Mouse (Mus musculus) heart, adult 11 months (tissue): ENCODE measurements around the gene Kcnip4.

Experiments used
- DNase-seq: peaks from one replicate; pipeline ENCODE4 v3.0.0; 2022

Gene Kcnip4

DNA sequence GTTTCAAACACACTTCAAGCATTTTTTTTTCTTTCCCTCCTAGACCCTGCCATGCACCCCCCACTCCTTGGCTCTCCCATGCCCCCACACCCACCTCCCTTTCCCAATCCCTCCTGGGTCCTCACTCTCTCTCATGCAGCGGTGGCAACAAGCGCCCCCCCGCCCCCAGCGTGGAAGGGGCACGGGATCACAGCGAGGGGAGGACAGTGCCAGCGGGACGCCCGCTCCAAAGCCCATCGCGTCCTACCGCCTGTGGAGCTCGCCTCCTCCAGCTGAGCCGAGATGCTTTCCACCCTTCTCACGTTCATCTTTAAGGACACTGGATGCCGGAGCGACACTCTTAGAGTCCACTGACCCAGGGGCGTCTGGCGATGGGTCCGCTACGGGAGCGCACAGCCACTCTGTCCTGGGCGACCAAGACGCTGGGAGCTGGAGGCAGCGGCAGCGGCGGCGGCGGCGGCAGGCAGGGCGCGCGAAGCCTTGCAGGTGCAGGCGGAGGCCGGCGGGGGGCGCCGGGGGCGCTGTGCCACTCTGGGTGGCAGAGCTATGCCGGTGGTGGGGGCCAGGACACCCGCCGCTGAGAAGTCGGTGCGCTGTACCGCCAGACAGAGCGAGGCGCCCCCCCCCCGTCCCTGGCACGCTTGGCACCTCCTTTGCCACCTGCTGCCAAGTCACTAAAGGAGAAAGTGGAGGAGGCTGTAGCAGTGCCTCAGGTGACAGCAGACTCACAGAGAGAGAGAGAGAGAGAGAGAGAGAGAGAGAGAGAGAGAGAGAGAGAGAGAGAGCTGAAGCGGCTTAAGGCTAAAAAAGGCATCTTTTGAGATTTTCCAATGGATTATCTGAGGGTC is at the start of gene Kcnip4:
Kcnip4 (minus strand) TSS at position 514 of the 848 bp plus-strand sequence.
- DNase-seq, result no peak

DNA sequence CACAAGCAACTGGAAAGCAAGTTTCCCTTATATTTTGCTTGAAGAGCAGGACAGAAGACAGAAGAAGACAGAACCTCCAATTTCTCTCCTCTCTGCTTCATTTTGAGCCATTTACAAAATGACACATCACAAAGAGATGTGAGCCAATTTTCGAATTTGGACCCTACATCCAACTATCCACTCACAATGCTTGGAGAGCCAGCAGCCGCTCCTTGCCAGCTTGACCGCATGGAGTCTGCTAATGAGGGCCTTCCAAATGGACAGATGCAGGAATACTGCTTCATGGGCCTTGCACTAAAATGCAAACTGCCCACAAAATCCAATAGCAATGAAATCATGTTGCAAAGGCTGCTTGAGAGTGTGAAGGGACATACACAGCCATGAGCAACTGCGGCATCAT is 47.2 kb upstream of the Kcnip4 start:
- no peak for DNase-seq

DNA sequence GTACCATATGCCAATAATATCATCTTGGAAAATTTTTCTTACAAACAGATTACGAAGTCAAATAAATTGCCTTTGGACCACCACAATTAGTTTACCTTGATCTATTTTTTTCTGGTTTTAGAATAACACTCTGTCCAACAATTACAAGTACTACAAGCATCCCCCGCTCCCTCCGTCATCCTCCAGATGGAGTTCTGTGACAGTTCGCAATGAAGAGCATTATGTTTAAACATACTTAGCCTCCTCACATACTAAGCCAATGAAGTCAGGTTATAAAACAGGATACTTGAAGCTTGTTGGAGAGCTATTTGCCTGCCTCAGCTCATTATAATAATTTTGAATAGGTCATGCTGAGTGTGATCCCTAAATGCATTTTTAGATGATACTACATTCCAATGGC is 39.0 kb upstream of the Kcnip4 start:
- DNase-seq, result no peak

DNA sequence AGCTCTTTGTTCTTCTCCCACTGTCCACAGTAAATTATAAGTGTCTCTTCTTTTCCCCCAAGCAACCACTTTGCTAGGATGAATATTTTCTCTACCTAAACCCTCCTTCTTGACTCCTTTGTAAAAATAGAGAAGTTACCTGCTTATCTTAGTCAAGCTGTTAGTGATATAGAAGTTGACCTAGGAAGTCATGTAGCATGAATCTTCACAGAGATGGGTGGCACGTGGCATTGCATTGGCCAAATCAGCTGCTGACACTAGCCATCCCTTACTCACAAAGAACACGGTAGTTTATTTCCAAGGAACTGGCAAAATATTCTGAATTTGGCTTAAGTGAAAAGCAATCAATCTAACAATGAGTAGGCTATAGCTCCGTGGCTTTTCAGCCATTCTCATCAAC is 32.7 kb upstream of the Kcnip4 start:
- no peak for DNase-seq

DNA sequence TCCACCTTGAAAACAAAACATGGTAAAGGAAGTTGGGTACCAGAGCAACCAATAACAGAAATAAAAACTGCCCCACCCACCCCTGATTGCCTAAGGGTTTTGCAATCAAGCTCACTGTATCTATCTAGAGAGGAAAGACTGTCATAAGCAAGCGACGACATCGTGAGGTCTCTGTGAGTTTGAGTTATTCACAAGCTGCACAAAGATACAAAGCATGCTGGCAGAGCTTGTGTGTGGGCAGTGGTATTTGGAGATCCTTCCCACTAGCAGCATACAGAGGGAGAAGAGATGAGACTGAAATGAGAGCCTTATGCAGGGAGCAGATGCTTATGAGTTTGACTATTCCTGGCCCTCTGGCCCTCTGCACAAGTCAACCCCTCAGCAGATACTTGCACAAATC is 23.2 kb upstream of the Kcnip4 start:
- DNase-seq, result peak; percentile 31

DNA sequence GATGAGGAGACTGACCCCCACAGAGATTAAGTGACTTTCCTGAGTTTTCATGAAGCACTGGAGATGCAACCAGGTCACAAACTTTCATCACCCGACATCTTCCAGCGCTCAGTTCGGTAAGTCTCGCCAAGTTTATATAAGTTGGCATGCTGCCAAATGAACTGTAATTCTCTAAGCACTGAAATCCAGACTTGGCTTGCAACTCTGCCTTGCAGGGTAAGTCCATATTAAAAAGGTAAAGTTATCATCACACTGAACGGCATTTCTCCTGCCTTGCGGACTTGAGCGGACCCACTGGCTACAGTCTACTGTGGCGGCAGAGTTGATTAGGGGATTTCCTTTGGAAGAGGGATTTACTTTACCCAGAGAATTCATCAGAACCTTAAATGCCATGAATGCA is 4.7 kb upstream of the Kcnip4 start:
- DNase-seq, result no peak

DNA sequence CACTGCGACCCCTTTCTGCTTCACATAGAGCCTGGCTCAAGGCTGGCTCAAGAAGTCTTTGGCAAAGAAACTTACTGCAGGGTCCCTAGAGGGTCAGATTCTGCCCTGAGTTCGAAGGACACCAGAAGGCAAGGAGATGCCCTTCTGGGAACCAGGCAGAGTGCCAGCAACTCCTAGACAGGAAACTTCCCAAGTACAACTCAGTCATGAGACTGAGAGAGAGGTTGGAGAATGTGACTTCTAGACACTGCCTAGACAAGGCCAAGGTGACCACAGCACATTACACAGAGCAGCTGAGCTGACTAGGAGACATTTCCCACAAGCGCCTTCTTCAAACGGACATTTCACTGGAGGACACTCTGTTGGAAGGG is 520 bp upstream of the Kcnip4 start:
- no peak for DNase-seq

DNA sequence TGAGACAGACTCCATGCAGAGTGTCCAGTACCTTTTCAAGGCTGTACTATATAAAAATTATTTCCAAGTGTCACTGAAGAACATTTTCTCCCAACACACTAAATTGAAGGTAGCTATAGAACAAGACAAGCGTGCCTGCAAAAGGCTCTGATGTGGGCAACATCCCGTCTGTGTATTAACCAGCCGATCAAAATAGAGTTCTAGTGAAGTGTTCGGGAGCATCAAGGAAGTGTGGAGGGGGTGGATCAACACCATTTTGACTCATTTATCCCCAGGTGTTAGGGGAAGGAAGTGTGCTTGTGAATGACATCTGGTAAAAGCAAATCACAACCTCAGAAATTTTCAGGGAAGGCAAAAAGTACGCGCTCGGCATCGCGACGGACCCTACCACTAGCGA is 712 bp downstream of the Kcnip4 start:
- DNase-seq, result no peak

DNA sequence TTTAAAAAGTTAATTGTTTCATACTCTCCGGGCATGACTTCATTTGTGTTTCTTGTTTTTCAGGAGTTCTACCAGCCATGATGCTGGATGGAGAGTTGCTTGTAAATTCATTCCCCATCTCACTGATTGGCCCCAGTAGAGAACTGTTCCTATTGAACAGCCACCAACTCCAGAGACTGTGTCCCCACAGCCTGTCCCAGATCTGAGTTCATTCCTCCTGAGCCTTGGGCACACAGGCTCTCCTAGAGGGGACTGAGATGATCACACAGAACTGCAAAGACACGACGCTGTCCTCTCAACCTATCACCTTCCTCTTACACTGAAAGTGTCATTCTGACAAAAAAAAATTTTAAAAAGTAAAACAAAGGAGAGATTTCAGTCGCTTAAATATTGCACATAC is 1.7 kb downstream of the Kcnip4 start:
- no peak for DNase-seq

DNA sequence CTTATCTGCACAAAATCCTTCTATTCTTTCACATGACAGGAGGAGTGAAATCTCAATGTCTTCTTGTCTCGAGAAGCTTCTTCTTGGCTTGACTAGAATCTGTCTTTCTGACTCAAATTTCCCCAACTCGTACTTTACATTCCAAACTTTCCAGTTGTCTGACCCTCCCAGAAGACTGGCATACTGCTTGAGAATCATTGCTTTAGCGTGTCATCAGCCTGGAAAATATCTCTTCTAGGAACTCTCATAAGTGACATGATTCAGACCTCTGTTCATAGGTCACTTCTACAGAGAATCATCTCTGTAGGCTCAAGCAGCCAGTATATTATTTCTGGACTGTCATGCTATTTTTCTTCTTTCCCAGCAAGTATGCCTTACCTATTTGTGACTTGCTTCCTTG is 26.0 kb downstream of the Kcnip4 start:
- DNase-seq, result no peak

DNA sequence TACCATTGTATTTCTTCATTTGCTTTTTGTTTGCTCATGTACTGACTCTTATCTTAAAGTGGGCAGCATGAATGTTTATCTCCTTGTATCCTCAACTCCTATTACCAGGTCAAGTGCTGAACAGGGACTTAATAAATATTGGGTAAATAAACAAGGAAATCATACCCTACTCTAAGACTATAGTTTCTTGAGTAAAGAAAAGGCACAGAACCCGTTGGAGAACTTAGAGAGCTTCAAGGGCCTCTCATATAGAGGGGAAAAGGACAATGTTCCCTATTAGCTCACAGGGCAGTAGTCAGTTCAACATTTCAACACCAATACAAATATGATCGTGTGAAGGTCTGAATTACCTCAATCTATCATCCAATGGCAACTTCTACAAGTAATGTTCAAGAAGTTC is 37.4 kb downstream of the Kcnip4 start:
- DNase-seq, result no peak

DNA sequence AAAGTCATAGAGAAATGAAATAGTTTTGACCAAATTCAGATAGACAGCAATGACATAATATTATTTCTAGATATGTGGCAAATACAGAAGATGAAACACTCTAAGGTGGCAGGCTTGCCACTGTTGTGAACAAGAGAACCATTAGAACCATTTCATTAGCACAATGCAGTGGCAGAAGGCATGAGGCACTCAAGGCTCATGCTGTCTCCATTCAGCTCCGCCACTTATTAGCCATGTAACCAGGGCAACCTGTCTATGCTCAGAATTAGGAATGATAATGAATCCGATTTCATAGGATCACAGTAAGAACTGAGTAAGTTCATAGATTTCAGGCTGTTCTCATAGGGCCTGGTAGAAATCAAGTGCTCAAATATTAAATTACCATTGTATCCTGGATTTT is 54.0 kb downstream of the Kcnip4 start:
- no peak for DNase-seq

DNA sequence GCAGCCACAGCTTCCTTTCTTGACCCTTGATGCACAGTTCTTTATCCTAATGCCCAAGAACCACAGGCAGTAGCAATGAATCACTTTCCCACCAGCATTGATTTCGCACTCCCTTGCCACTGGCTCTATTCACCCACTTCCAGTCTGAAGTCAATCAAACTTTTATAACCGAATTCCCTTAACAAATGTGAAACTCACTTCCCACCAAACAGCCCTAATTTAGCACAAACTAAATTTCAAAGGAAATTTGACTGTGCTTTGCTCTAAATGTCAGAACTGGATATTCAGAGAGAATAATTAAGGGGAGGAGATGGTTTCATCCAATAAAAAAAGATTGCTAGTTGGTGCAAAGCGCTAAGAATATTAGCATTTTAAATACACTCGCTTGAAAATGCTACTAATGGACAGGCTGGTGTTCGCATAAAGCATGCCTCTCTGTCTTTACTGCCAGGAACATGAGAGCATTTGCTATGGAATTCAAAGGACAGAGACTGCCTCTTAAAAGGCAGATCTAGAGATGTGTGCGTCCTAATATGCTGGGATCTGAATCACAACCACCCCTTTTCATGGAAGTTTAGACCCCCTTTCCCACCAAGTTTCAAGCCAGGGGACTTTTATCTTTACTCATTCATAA is 63.9 kb downstream of the Kcnip4 start:
- no peak for DNase-seq

DNA sequence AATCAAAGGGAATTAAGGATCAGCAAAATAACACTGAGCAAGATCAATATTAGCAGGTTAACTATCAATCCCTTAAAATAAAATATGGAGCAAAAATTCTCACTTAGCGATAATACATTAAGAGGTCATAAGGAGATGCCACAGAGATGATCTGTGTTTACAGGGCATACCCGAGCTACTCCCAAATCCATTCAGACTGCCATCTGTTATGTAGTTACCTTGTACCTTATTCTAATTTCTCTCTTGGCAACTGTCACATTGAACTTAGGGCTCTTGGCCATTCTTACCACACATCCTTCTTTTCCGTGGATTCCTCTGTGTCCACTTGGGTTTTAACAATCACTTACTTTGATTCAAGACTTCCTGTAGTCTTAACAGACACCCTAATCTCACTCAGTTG is 71.6 kb downstream of the Kcnip4 start:
- no peak for DNase-seq

DNA sequence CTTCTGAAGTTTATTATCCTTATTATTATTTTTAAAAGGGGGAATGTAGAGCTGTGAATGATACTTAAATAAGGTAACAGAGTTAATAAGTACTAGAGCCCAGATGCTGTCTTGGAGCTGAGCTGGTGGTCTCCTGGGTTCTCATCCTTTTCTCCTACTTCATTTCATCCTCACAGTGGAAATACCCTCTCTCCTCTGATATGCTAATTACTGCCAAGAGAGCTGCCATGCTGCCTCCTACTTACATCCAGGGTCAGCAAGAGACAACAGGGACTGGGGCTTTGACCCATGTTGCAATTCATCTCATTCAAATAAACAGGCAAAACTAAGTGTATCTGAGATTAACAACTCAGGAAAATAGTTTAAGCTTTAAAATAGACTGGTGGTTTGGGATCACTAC is 73.4 kb downstream of the Kcnip4 start:
- DNase-seq, result no peak

DNA sequence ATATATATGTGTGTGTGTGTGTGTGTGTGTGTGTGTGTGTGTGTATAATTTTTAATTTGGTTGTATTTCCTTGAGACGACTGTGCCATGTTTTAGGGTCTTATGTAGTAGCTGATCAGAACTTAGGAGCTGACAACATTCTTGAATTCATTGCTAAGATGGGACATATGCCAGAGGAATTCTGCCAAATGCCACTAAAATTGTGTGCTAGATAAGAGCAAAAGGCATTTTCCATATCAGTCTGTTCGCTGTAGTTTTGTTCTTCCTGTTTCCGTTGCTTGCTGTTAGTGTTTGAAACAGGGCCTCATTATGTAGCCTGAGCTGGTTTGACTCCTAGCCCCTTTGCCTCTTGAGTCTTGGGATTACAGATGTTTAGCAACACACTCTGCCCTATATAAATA is 73.8 kb downstream of the Kcnip4 start:
- DNase-seq, result no peak

DNA sequence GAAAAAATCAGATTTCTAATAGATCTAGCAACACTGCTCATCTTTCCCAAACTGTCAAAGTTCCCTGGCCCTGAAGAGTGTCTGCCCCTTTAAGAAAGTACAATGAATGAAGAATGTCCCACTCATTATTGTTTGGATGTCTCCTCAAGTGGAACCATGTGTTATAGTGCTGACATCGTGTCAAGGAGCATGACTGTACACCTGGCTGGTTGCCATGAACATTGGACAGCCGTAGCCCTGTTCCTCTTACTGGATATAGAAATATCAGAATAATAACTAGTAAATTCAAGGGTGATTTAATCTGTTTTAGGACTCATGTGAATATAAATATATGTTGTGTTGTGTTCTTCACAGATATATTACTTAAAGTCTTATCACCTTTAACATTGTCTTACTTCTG is 87.5 kb downstream of the Kcnip4 start:
- no peak for DNase-seq

DNA sequence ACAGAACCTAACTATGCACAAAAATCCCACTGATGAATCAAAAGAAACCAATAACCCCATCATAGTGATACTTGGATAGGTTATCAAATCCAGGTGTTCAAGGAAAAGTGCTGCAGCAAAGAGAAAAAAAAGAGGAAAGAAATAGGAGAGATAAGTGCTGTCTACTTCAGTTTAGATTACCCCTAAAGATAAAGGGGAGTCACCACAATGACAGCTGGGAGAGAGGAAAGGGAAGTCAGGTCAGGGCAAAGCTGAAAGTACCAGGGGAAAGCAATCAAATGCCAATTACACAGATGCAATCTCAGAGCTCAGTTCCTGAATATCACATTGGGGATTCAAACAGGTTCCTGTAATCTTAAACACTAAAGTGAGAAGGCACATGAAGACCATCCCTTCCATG is 97.0 kb downstream of the Kcnip4 start:
- DNase-seq, result no peak

DNA sequence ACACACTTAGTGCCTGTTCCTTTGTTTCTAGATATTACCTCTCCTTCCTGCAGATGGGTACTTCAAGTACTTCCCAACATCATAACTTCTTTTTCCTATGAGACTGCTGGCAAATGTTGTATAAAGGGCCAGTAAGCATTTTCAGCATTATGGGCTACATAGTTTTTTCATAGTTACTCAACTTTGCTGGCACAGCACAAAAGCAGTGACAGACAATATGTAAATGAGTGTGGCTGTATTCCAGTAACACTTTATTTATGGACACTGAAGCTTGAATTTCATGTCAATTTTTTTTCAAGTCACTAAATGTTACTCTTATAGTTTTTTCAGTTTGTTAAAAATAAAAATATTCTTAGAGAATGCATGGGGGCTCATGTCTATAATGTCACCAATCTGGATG is 105.0 kb downstream of the Kcnip4 start:
- no peak for DNase-seq

DNA sequence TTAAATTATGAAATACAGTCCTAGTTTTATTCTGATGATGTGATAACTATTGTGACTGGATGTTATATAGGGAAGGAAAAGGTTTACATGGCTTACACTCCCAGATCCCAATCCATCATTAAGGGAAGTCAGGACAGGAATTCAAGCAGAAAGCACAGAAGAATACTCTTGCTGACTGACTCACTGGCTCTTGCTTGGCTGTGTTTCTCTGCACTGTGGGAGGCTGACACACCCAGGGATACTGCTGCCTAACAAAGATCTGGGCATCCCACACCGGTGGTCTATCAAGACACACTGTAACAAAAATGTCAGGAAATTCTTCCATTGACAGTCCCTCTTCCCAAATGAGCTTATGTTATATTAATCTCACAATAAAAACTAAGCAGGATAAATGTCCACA is 116.4 kb downstream of the Kcnip4 start:
- DNase-seq, result no peak

DNA sequence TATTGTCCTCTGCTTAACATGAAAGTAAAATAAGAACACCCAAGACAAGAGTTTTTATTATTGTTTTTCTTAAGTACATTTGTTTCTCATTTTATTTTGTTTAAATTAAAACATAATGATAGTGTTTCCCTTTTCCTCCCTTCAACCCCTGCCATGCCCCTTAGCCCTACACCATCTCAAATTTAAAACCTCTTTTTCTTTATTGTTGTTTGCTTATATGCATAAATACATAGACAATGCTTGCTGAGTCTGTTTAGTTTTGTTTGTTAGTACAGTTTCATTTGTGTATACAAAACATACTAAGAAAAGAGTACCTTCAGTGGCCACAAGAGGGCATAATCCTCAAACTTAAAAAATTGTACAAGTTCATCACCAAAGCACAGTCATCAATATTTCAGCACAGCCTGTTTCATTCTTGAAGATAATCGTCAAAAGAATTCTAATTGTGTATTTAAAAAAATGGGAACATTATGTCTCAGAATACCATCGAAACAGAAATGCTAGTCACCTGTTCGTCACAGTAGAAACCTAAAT is 154.1 kb downstream of the Kcnip4 start:
- no peak for DNase-seq

DNA sequence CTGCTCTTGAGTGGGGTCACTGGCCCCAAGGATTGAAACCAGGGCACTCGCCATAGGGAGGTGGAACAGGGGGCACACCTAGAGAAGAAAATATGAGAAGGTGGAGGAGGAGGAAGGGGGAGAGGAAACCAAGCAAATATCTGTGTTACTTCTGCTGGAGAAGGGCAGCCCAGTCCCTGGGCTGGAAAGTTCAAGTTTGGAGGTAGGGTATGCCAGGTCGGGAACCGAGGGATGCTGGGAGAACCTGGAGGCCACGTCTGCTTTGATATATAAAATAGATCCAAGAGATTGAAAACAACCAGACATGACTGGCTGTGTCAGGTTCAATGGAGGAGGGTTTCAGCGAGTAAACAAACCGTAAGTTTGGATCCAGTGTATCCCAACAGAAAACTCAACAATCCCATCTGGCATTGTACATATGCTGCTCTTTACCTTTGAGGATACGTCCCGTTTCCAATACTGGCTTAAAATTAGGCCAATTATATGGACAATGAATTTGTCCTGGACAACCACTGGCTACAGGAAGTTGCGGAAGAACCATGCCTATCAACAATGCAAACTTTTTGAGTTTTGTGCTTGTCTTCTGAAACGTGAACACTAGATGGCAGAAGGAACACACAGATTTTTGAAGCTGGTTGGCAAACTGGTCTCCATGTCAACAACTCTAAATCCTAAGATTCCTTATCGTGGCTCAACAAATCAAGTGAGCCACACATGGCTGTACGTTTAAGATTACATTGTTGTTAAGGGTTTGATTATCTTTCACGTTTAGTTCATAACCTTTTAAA is 155.9 kb downstream of the Kcnip4 start:
- DNase-seq, result no peak

DNA sequence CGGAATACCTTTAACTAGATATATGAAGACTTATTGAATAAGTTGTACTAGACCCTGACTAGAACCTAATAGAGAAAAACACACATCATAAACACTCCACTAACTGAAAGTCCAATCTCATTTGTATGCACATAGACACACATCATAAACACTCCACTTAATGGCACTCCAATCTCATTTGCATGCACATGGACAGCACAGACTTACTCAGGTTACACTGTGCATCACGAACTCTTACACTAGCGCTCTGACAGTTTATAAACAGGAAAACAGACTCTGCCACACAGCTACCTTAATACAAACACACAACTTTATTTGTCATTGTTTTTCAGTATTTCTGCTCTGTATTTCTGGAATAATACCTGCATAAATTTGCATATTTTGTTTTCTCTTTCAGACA is 168.3 kb downstream of the Kcnip4 start:
- DNase-seq, result no peak

DNA sequence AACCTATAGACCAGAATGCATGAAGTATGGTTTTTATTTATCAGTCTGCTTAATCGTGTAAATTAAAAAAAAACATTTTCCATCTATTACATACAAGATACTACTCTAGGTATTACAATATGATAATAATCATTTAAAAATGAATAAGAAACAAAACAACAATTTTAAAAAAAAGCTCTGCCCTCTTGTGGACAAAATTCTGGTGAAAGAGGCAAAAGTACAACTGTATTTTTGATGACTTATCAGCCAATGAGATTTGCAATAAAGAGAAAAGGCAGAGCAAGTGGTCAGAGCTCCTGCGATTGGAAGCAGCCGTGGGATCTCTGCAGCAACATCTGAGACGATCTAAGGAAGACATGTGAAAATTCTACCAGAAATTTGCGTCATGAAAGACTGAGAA is 172.6 kb downstream of the Kcnip4 start:
- no peak for DNase-seq
